Mouse (Mus musculus) limb, embryonic 11.5 days (tissue): Measurements from ENCODE around the gene Gnpat. TPM values are rescaled to one million over a fixed set of nuclear protein-coding genes. Genes with fewer than 3 reads are reported as not detected.

ENCODE experiments used
- ATAC-seq: fragments of 200-750 bp; cut with Nextera tagmentation; 2 replicates; pipeline ENCODE4 v1.8.0; 2017; ENCODE audit warnings: low read depth; ENCODE audit not compliant: insufficient number of reproducible peaks, low FRiP score, low TSS enrichment
- DNase-seq: peaks from one replicate; pipeline ENCODE4 v3.0.0-alpha.2; 2015; ENCODE audit warnings: low spot score
- H3K27ac ChIP-seq: fragments of 300-500 bp; sonication (generic); replicated peaks from 2 replicates; pipeline ENCODE4 v1.5.1; 2014; ENCODE audit warnings: low read depth, mild to moderate bottlenecking, low read length
- H3K27me3 ChIP-seq: fragments of 300-500 bp; sonication (generic); 2 replicates; pipeline ENCODE4 v1.6.1; 2014; ENCODE audit warnings: mild to moderate bottlenecking, low read length, mixed read lengths; ENCODE audit not compliant: control insufficient read depth, insufficient read depth
- H3K36me3 ChIP-seq: fragments of 300-500 bp; sonication (generic); 2 replicates; pipeline ENCODE4 v1.6.1; 2014; ENCODE audit warnings: mild to moderate bottlenecking, low read length, moderate library complexity, mixed read lengths; ENCODE audit not compliant: control insufficient read depth, insufficient read depth
- H3K4me1 ChIP-seq: fragments of 300-500 bp; sonication (generic); 2 replicates; pipeline ENCODE4 v1.6.1; 2014; ENCODE audit warnings: low read length, mixed read lengths; ENCODE audit not compliant: control insufficient read depth, insufficient read depth
- H3K4me2 ChIP-seq: fragments of 300-500 bp; sonication (generic); 2 replicates; pipeline ENCODE4 v1.6.1; 2014; ENCODE audit warnings: low read depth, mild to moderate bottlenecking, moderate library complexity; ENCODE audit not compliant: severe bottlenecking
- H3K4me3 ChIP-seq: fragments of 300-500 bp; sonication (generic); 2 replicates; pipeline ENCODE4 v1.5.1; 2014; ENCODE audit warnings: low read depth, low read length
- H3K9ac ChIP-seq: fragments of 300-500 bp; sonication (generic); 2 replicates; pipeline ENCODE4 v1.6.1; 2014; ENCODE audit warnings: mild to moderate bottlenecking, low read length
- H3K9me3 ChIP-seq: fragments of 300-500 bp; sonication (generic); 2 replicates; pipeline ENCODE4 v1.6.1; 2016; ENCODE audit warnings: low read length; ENCODE audit not compliant: control insufficient read depth
- WGBS: fragments of 180-500 bp; shearing (Covaris S2); extraction: QIAGEN DNeasy Blood & Tissue Kit; methylation state at CpG from one replicate; pipeline ENCODE4 v1.1.7; 2014; 5-methylcytosine and 5-hydroxymethylcytosine counted together
- polyA plus RNA-seq: library from polyadenylated mRNA; unstranded; fragments of >200 nt; fragmentation: Nextera tagmentation; extraction: Ambion mirVana; gene quantifications from 2 replicates; pipeline ENCODE4 v1.2.1, GENCODE M21; 2014

The Gnpat gene
- polyA plus RNA-seq, 1 experiment from 2014 or later = 121 TPM

- H3K36me3 ChIP-seq = no peaks in the 10 kb centered on the region
- 29% methylated on average over 7 of the region's 7 CpGs for WGBS
- H3K4me2 ChIP-seq = no peak overlapping the region
- H3K9me3 ChIP-seq = no peaks in the 10 kb centered on the region
- no peak for DNase-seq
- H3K27me3 ChIP-seq = no peaks in the 10 kb centered on the region
- H3K9ac ChIP-seq = no peak overlapping the region
- ATAC-seq = no peak
- H3K4me1 ChIP-seq = no peaks in the 10 kb centered on the region
- H3K27ac ChIP-seq = no peak overlapping the region
- H3K4me3 ChIP-seq = no peak overlapping the region
Observed at GRCm38 (mm10) chr8:124826658-124827057, 36.2 kb upstream of the Gnpat start.

- H3K9ac ChIP-seq = no peak overlapping the region
- 5% methylated on average over 5 of the region's 5 CpGs for WGBS
- ATAC-seq = no peak
Observed at GRCm38 (mm10) chr8:124827387-124827786, 35.4 kb upstream of the Gnpat start.

GRCm38 (mm10) chr8:124828561-124829240 is 34.1 kb upstream of the Gnpat start:
- Histone ChIP-seq H3K36me3 (no peaks in the 10 kb centered on the region), H3K27me3 (no peaks in the 10 kb centered on the region), H3K4me1 (no peaks in the 10 kb centered on the region), H3K4me3 (no peak overlapping the region), H3K9ac (no peak overlapping the region), H3K4me2 (no peak overlapping the region), H3K27ac (no peak overlapping the region), H3K9me3 (no peaks in the 10 kb centered on the region)
- 82% methylated on average over 24 of the region's 24 CpGs for WGBS
- DNase-seq = no peak
- ATAC-seq = no peak

More at GRCm38 (mm10) chr8:124827387-124827786, 35.4 kb upstream of the Gnpat start:
- Histone ChIP-seq H3K9me3 (no peaks in the 10 kb centered on the region), H3K36me3 (no peaks in the 10 kb centered on the region), H3K4me1 (no peaks in the 10 kb centered on the region), H3K27ac (no peak overlapping the region), H3K4me2 (no peak overlapping the region), H3K4me3 (no peak overlapping the region), H3K27me3 (no peaks in the 10 kb centered on the region)
- peak; percentile 76 for DNase-seq

GRCm38 (mm10) chr8:124830050-124830449 is 32.8 kb upstream of the Gnpat start:
- H3K4me2 ChIP-seq = no peak overlapping the region
- no peaks in the 10 kb centered on the region for H3K27me3 ChIP-seq
- H3K9ac ChIP-seq = no peak overlapping the region
- 85% methylated on average over 13 of the region's 13 CpGs for WGBS
- DNase-seq = no peak
- H3K36me3 ChIP-seq = no peaks in the 10 kb centered on the region
- no peak for ATAC-seq
- no peak overlapping the region for H3K27ac ChIP-seq
- H3K4me3 ChIP-seq = no peak overlapping the region
- H3K9me3 ChIP-seq = no peaks in the 10 kb centered on the region
- 0 out of 2 replicates have a peak, but pooled peaks cover 4% of the 10 kb centered on the region for H3K4me1 ChIP-seq

GRCm38 (mm10) chr8:124831531-124831930 is 31.3 kb upstream of the Gnpat start:
- no peak overlapping the region for H3K4me2 ChIP-seq
- 66% methylated on average over 6 of the region's 6 CpGs for WGBS
- 0 out of 2 replicates have a peak, but pooled peaks cover 4% of the 10 kb centered on the region for H3K4me1 ChIP-seq
- no peaks in the 10 kb centered on the region for H3K9me3 ChIP-seq
- no peak overlapping the region for H3K27ac ChIP-seq
- no peak overlapping the region for H3K9ac ChIP-seq
- H3K27me3 ChIP-seq = no peaks in the 10 kb centered on the region
- ATAC-seq (no peak), DNase-seq (no peak)
- H3K36me3 ChIP-seq = no peaks in the 10 kb centered on the region
- H3K4me3 ChIP-seq = no peak overlapping the region

GRCm38 (mm10) chr8:124831941-124832340 is 30.9 kb upstream of the Gnpat start:
- Histone ChIP-seq H3K4me3 (no peak overlapping the region), H3K9ac (no peak overlapping the region), H3K36me3 (no peaks in the 10 kb centered on the region), H3K27ac (no peak overlapping the region), H3K27me3 (no peaks in the 10 kb centered on the region), H3K4me2 (no peak overlapping the region), H3K4me1 (0 out of 2 replicates have a peak, but pooled peaks cover 4% of the 10 kb centered on the region), H3K9me3 (no peaks in the 10 kb centered on the region)
- 90% methylated on average over 6 of the region's 6 CpGs for WGBS
- no peak for ATAC-seq
- DNase-seq = no peak

- ATAC-seq (no peak), DNase-seq (no peak)
- H3K4me1 ChIP-seq = 0 out of 2 replicates have a peak, but pooled peaks cover 4% of the 10 kb centered on the region
- H3K27me3 ChIP-seq = no peaks in the 10 kb centered on the region
- peaks cover 7% of the 10 kb centered on the region; the same call in 1 of the 2 replicates for H3K36me3 ChIP-seq
- H3K9me3 ChIP-seq = no peaks in the 10 kb centered on the region
- no peak overlapping the region; the same call in 1 of the 2 replicates for H3K27ac ChIP-seq
- no peak overlapping the region for H3K9ac ChIP-seq
- 39% methylated on average over 15 of the region's 15 CpGs for WGBS
- H3K4me2 ChIP-seq = peak overlapping the region; percentile 25; the same call in 1 of the 2 replicates
- no peak overlapping the region for H3K4me3 ChIP-seq
Observed at GRCm38 (mm10) chr8:124833430-124834205, 29.2 kb upstream of the Gnpat start.

GRCm38 (mm10) chr8:124835848-124836247 is 27.0 kb upstream of the Gnpat start:
- Histone ChIP-seq H3K4me2 (no peak overlapping the region), H3K27me3 (no peaks in the 10 kb centered on the region), H3K9ac (no peak overlapping the region), H3K9me3 (no peaks in the 10 kb centered on the region), H3K4me1 (0 out of 2 replicates have a peak, but pooled peaks cover 4% of the 10 kb centered on the region), H3K4me3 (no peak overlapping the region), H3K36me3 (peaks cover 23% of the 10 kb centered on the region), H3K27ac (no peak overlapping the region)
- ATAC-seq (no peak), DNase-seq (no peak)
